Mouse (Mus musculus): ENCODE measurements at regions not wholly inside any gene's neighbourhood (a gene's known extent, or its start where the extent isn't known, plus 50 kb on each side); places are given as distances from the start of the nearest gene placed in this dataset.

DNA sequence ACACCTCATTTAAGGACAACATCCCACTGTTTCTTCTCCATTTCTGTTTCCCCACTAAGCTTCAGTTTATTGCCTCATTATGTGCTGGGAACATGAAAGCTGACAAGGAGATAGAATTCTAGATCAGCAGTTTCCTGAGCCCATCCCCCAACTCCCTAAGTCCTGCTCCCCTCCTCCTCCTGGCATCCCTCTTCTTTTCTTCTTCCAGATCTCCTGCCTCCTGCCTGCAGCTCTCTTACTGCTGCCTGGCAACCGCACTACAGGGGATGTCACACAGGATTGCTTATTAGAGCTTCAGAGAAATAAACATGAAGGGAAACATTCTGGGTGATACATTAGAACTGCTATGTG is 619.4 kb upstream of the Agtr1b start:
- TF ChIP-seq CTCF (IDR thresholded peaks at IDR 0.05; ENCODE audit: insufficient read depth, low read depth, low read length) = no peak
- TF ChIP-seq POLR2A (IDR thresholded peaks at IDR 0.05; ENCODE audit: insufficient read depth, low read depth, low read length) = no peak
